Mouse (Mus musculus) left cerebral cortex, postnatal 25 days (tissue): Measurements from ENCODE around the gene Fgr. TPM values are rescaled to one million over a fixed set of nuclear protein-coding genes. Genes with fewer than 3 reads are reported as not detected.
A peak's percentile ranks its signal among the peaks of the same experiment; 100 is the strongest.
"Not testable (repeated sequence)": the region's sequence is repeated elsewhere in the genome, so short reads cannot be mapped to it uniquely, and the experiment has no call there.

Experiments
- DNase-seq, 2 experiments: peaks; one replicate each; pipeline ENCODE4 v3.0.0; 2022; ENCODE audit warnings: low spot score in 2 of 2, mixed read lengths in 1 of 2
- intact Hi-C: fragments of 180-260 bp; cut with DNase I; formaldehyde crosslinking; loops from one replicate; pipeline ENCODE4 v1.15.1; 2025
- total RNA-seq, 2 experiments: library from RNA; stranded (reverse); gene quantifications; 2 replicates each; pipeline ENCODE4 v1.2.3; 2021

The Fgr gene
- total RNA-seq, 2 experiments from 2014 or later: 0.18 to 0.25 TPM

DNA sequence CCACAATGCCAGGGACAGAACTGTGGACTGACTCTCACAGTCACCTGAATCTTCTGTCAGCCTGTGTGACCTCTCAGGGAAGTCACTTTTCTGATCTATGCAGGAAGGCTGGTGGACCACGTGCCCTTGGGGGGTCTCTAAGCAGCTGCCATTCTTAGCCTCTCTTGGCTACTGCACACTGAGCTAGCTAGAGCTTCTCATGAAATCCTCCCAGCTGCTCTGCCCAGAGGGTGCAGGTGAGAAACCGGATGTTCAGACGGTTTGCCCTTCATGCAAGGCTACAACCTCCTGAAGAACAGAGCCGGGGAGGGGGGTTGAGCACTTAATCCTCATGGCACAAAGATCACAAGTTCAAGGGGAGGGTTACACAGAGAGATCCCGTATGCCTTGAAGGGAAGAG, 3.7 kb downstream of the Fgr start:
- intact Hi-C loops: no loop called here
- no peak for DNase-seq

DNA sequence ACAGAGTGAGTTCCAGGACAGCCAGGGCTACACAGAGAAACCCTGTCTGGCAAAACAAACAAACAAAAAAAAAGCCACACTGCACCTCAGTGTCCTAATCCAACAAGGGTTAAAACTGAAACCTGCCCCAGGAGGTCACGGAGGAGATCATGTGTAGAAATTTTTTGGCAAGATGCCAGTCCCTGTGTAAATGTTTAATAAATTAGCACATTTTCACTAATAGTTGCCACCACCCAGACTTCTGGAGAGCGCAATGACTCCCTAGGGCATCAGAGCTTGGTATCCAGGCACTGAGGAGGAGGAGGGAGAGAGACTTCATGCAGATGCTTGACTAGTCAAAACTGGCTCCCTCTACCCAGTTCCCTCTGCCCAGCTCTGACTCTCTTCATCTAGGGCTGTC, 5.3 kb downstream of the Fgr start:
- intact Hi-C loops: no loop called here
- no peak for DNase-seq

DNA sequence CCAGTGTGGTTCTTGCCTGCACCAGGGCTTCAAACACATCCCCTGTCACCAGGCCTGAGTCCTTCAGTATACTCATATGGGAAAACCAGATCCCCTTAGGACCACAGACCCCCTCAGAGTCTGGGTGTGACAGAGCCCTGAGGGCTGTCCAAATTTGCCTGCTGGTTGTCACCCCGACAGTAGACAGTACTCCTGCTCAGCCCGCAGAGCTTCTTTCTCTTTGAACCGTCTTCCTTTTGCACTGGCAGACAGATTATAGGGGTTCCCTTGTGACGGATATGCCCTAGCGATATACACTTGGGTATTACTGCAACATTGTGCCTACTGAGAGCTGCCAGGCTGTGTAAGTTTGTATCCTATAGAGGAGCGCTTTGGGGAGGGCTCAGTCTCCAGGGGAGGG, 7.7 kb downstream of the Fgr start:
- intact Hi-C loops: no loop called here
- DNase-seq: no peak

DNA sequence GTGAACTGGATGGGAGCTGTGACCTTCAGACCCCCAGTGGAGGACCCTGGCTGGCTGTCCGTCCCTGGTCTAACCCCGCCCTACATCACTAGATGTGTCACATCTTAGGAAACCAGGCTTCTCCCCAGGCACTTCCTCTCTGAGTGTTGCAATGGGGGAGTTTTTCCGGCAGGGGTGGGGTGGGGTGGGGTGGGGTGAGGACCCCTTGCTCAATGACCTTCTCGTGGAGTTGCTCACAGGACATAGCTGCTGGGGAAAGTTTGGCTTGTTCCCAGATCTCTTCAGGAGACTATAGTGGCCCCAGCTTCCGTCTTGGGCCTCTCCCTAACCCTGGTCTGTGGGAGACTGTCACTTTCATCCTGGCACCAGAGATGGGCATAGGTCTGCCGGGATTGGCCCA, 9.1 kb downstream of the Fgr start:
- DNase-seq: no peak
- intact Hi-C loops: no loop called here

DNA sequence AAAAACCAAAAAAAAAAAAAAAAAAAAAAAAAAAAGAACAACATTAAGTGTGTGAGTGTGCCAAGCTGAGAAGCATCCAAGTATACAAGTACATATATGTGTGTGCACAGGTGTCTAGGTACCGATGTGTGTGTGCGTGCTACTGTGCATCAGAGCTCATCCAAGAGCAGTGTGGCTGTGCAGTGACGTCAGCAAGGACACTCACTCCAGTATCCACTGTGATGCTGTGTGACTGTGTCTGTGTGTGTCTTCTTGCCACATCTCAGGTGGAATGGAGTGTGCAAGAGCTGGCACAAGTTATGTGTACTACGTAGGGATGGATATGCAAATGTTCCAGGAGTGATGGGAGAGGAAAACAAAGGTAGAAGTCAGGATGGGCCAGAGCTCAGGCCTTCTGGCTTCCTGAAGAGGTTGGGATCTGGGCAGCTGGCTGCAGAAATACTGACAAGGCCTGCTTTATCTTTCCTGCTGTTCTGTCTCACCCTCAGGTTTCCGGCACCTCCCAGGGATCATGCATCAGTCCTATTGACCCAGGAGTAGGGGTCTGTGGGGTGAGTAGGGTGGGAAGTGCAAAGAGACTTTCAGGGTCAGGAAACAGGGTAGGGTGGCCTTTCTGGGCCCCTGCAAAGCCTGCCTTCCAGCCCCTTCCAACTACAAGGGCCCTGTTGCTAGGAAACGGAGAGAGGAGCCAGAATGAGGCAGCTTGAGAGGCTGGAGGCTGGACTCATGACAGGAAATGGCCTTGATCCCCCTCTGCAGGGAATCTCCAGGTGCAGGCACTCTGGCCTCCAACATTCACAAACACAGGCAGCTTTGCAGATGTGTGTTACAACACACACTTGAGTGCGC, 10.0 kb downstream of the Fgr start:
- DNase-seq: peak; percentile 38 to 46
- intact Hi-C loops: no loop called here

DNA sequence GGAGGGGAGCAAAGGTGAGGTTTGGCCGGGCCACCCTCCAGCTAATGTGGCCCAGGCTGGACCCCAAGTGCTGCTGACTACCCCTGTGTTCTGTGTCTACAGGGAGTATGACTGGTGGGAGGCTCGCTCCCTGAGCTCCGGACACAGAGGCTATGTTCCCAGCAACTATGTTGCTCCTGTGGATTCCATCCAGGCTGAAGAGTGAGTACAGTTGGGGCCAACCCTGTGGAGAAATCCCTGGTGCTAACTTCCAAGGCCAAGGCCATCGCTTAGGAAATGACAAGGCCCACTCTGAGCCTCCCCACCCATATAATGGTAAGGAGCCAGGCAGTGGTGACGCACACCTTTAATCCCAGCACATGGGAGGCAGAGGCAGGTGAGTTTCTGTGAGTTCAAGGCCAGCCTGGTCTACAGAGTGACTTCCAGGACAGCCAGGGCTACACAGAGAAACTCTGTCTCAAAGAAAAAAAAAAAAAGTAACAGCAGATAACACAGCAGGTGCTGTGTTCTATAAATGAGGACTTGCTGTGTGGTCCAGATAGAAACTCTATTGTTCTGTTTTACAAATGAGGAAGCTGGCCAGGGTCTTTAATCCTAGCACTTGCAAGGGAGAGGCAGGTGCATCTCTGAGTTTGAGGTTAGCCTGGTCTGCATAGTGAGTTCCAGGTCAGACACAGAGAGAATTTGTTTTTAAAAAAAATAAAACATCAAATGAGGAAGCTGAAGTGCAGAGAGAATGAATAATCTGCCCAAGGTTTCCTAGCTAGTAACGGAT, 14.9 kb downstream of the Fgr start:
- no peak for DNase-seq
- intact Hi-C loops: loop anchor here (5.0 kb wide), 1 partner anchor 36 kb away; no protein-coding TSS in a partner anchor

DNA sequence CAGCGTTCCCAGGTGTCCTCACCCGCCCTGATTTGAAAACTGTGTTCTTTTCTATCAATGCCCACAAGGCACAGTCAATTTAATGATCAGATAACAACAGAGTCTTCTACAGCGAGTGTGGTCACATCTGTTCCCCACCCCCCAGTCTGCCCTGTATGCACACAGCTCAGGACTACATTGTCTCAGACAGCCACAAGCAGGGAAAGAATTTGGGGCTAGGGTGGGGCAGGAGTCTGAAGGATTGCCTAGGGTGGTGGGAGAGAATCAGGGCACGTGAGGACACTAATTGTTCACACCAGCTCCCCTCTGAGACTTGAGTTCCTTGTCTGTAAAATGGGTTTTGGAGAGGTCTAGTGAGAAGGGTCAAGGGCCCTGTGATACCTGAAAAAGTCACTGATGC, 19.7 kb downstream of the Fgr start:
- DNase-seq: no peak
- intact Hi-C loops: no loop called here

DNA sequence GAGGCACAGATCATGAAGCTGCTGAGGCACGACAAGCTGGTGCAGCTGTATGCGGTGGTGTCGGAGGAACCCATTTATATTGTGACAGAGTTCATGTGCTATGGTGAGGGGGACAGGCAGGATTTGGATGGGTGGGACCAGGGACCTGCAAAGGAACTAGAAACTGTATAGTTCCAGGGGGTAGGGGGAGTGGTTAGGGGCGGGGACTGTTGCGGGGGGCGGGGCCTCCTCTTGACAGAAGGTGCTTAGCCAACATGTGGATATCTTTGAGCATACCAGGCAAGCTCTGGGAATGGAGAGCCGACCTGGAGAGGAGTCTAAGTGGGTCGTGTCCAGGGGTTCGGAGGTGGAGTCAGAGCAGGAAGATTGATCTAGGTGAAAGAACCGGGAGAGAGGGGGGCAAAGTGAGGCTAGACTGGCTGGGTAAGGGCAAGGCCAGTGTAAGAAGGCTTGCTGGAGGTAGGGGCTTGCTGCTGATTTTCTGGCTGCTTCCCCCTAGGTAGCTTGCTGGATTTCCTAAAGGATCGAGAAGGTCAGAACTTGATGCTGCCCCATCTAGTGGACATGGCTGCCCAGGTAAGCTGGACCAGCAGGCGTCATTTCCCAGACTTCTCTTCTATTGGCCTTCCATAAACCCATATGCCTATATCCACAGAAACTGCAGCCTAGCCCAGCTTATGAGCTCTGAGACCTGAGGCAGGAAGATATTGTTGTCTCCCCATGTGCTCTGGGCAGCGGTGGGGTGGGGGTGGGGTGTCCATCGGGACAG, 23.8 kb downstream of the Fgr start:
- no peak for DNase-seq
- intact Hi-C loops: no loop called here

DNA sequence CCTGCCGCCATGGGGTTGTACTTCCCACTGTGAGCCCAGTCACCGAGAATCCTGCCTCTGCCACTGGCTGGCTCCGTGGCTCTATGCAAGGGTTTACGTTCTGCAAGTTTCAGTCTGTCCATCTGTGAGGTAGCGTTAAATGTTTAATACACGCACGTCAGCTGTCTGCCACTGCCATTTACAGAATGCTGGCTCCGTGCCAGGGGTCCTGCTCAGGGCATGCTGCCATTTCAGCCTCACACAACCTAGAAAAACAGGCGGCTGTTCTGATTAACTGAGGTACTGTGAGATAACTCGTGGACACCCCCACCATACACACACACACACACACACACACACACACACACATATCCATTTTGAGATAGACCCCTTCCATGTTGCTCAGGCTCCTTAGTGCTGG, 29.0 kb downstream of the Fgr start:
- intact Hi-C loops: loop anchor here (10.0 kb wide), 1 partner anchor 452 kb away; no protein-coding TSS in a partner anchor
- no peak for DNase-seq

DNA sequence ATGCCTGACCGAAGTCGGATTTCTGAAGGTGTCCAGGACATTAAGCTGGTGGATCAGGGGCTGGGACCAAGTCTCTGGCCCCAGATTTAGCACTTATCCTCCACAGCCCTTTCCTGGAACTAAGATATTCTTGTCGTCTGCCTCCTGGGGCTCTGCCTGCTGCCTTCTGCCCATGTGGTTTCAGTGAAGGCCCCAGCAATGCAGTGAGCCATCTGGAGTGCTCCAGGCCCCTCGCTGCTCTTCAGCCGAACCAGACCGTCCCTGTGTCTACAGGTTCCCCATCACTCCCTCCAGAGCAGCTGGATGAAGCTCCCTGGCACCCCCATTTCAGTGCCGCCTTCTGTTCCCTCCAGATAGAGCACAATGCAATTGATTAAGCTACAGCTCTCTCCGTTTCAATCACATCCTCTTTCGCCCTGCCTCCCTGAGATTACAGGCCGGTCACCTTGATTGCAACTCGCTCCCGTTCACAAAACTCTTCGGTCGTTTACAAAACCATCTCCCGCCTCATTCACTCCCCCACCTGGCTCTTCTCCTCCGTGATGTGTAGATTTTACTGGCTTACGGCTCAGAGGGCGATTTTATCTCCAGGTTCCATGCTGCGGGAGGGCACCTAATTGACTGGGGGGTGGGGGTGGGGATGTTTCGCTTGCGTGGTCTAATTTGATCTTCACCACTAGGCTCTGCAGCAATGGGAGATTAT, 29.6 kb downstream of the Fgr start:
- no peak for DNase-seq
- intact Hi-C loops: loop anchor here (10.0 kb wide), 1 partner anchor 451 kb away; no protein-coding TSS in a partner anchor

DNA sequence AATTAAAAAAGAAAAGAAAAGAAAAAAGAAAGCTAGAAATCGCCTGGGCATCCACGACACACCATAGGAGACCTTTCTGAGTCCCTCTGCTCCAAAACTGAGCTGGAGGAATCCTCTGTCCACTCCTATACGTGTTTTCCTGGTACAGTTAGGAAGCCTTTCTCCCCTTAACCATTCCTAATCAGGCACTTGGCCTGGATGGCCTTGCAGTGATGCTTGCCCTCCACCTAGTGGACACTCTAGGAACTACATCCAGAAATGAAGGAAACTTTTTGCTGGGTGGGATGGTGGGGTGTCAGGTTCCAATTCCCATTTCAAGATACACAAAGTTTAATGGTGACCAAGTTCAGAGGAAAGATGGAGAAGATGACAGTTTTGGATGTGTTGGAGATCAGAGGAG, 31.3 kb downstream of the Fgr start:
- peak; percentile 74 to 75 for DNase-seq

DNA sequence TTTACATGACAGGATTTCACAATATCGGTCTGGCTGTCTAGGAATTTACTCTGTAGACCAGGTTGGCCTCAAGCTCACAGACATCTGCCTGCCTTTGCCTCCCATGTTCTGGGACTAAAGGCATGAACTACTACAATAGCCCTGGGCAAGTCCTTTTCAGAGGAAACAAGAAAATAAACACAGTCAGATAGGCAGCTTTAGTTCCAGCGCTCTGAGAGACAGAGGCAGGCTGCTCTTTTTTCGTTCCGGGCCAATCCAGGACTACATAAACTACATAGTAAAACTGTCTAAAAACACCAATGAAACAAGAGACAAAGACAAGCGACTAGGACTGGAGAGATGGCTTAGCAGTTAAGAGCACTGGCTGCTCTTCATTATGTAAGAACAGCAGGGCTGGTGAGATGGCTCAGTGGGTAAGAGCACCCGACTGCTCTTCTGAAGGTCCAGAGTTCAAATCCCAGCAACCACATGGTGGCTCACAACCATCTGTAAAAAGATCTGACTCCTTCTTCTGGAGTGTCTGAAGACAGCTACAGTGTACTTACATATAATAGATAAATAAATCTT, 32.1 kb downstream of the Fgr start:
- not testable (repeated sequence) for DNase-seq
- intact Hi-C loops: loop anchor here (1.0 to 10.0 kb wide), 3 partner anchors 61 to 449 kb away; no protein-coding TSS in a partner anchor

More for the DNA sequence above, 31.3 kb downstream of the Fgr start:
- intact Hi-C loops: loop anchor here (1.0 to 10.0 kb wide), 3 partner anchors 60 to 450 kb away; no protein-coding TSS in a partner anchor

DNA sequence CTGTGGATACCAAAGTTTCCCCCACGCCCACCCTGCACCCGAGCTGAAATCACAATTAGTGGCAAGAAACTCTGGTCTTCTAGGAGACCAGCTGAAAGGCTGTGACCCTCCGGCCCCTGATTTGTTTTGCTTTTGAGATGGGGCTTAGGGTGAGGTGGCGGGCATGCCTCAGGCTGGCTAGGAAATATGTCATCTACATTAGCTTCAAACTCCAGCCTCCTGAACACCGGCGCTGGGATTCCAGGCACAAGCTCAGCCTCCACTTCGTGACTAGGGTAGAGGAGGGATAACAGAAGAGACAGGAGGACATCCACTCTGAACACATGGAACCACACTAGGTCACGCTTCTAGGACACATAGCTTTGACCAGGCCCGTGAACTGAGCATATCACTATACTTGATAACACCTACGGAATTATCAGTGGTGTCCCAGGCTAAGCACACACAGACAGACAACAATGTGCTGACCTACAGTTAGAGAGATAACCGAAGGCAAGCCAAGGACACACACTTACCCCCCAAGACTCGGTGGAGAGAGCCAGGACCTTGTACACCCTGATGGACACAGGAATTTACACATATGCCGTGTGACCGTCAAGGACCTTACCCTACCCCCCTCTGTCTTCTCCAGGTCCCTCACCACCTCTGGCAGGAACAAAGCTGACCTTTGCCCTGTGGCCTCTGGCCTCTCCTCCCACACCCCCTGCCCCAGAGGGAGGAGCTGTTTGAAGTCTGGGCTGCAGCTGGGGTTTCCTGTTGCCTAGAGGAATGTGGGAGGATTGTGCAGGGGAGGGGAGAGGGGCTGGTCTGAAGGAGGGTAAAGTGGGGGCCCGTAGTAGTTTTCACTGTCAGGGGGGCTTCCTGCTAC, 33.9 kb downstream of the Fgr start:
- intact Hi-C loops: loop anchor here (2.0 to 10.0 kb wide), 3 partner anchors 205 to 447 kb away; partner anchors contain the start of genes Cd164l2 and Gpr3
- DNase-seq: no peak

DNA sequence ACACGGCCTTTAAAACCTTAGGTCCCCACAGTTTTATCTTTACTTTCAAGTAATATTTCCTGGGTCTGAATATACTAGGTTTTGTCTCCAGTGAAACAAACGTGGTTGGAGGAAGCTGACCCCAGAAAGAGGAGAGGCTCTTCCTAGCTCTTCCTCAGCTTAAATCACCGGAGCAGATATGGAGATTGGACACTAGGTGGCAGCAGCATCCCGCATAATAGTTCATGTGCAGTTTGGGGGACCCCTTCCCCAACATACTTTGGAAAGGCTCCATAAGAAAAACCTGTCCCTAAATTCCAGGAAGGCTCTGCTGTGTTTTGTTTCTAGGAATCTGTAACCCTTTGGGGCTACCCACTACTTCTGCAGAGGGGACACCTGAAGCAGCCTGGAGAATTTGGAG, 35.2 kb downstream of the Fgr start:
- intact Hi-C loops: loop anchor here (2.0 to 10.0 kb wide), 3 partner anchors 204 to 446 kb away; partner anchors contain the start of genes Cd164l2 and Gpr3
- DNase-seq: no peak

DNA sequence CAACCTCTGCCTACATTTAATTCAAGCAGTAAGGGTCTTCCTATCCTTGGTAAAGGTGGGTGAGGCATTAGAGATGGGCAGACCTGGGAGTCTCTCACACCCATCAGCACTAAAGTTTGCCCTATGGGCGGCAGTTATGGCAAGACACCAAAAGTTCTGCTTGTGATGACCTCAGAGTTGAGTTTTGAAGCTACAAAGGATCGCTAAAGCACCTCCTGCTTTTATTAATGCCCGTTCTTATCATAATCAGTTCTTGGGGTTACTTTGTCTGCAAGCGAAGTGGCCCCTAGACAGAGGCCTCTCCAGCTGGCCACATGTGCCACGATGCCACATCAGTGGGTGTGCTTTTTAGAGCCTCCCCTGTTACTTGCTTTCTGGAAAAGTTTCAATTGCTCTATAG, 35.8 kb downstream of the Fgr start:
- no peak for DNase-seq
- intact Hi-C loops: loop anchor here (2.0 to 10.0 kb wide), 3 partner anchors 203 to 445 kb away; partner anchors contain the start of genes Cd164l2 and Gpr3

DNA sequence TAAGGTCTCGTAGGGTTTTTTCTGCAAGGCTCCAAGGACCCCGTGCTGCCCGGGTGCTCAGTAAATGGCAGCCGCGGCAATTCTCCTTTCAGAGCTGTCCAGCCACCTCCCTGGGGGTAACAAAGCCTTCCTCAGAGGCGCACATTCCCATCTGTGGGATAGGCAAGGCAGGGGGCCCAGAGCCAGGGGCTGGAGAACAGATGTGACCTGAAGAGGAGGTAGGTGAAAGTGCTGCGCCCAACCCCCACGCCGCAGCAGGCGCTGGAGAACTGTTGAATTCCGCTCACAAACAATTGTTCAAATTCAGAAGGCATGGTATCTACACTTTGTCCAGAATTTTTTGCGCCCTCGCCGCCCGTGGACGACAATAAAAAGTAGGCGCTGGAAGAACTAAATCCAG, 36.7 kb downstream of the Fgr start:
- DNase-seq: no peak
- intact Hi-C loops: loop anchor here (1.0 kb wide), 3 partner anchors 46 to 289 kb away; partner anchors contain the start of gene Wasf2

DNA sequence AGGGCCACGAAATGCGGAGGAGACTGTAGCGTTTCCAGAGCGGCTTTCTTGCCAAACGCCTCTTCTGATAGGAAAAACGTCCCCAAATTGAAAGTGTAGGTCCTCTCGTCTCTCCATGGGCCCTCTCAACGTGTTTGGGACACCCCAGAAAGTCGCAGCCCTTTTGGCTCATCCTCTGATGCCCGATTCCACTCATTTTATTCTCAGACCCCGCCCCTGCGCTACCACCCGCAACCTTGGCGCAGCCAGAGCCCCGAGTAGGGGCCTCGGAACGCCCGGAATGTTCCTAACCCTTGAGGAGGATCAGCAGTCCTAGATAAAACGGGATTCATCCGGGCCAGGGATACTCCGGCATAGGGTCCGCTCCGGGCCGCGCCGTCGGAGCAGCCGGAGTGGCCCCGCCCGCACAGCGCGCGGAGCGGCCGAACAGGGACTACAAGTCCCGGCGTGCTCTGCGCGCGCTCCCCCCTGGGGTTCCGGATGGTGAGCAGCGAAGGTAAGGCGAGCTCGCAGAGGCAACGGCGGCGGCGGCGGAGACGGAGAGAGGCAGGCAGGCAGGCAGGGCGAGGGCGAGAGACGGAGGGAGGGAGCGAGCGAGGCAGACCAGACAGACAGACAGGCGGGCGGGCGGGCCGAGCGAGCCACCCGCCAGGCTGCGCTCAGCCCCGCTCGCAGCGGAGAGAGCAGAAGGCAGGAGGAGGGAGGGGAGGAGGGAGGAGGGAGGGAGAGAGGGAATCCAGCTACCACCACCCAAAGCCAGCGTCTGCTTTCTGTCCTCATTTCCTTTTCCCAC, 37.3 kb downstream of the Fgr start, which contains the start of gene Ahdc1:
TSS of gene Ahdc1 (plus strand) at position 233 of the 793 bp plus-strand sequence.
- DNase-seq: peak; percentile 93 to 96
- intact Hi-C loops: loop anchor here (1.0 kb wide), 3 partner anchors 45 to 288 kb away; partner anchors contain the start of gene Wasf2
